Mouse (Mus musculus) G1E (cell line): ENCODE data around the gene 9130204L05Rik. TPM values are rescaled to one million over a fixed set of nuclear protein-coding genes. Genes with fewer than 3 reads are reported as not detected.
A peak's percentile ranks its signal among the peaks of the same experiment; 100 is the strongest.

Source experiments
- ATAC-seq: 2 replicates; pipeline ENCODE4 v1.8.0; 2016; ENCODE audit warnings: mild to moderate bottlenecking; ENCODE audit not compliant: insufficient number of reproducible peaks, poor library complexity, low FRiP score, severe bottlenecking; ENCODE audit errors: extremely low read depth
- DNase-seq: peaks from one replicate; pipeline ENCODE4 v3.0.0; 2012; ENCODE audit warnings: low spot score
- H3K27me3 ChIP-seq: 2 replicates; pipeline ENCODE4 v1.6.1; 2012; ENCODE audit warnings: mild to moderate bottlenecking, low read length, inconsistent platforms; ENCODE audit not compliant: insufficient read depth
- H3K36me3 ChIP-seq: replicated peaks from 2 replicates; pipeline ENCODE3; 2012; ENCODE audit warnings: mild to moderate bottlenecking, inconsistent platforms
- H3K4me1 ChIP-seq: 2 replicates; pipeline ENCODE4 v1.6.1; 2012; ENCODE audit warnings: low read depth, low read length, inconsistent platforms, mixed read lengths; ENCODE audit not compliant: insufficient read depth
- H3K4me3 ChIP-seq: 2 replicates; pipeline ENCODE4 v1.5.1; 2012; ENCODE audit warnings: low read depth, mild to moderate bottlenecking, inconsistent platforms, low read length, moderate library complexity, mixed read lengths
- H3K9me3 ChIP-seq: replicated peaks from 2 replicates; pipeline ENCODE4 v1.6.1; 2012; ENCODE audit warnings: inconsistent platforms
- CTCF ChIP-seq: IDR thresholded peaks from 2 replicates; pipeline ENCODE4 v1.5.1; 2012; ENCODE audit warnings: low read depth, low read length, inconsistent platforms, mixed read lengths
- GATA1 ChIP-seq: IDR thresholded peaks from 2 replicates; pipeline ENCODE4 v1.6.1; 2012; ENCODE audit warnings: borderline replicate concordance, low read length, inconsistent platforms, mixed read lengths
- GATA2 ChIP-seq: IDR thresholded peaks from 2 replicates; pipeline ENCODE4 v1.6.1; 2012; ENCODE audit warnings: low read depth, low read length, inconsistent platforms, borderline replicate concordance
- POLR2AphosphoS5 ChIP-seq: IDR thresholded peaks from 2 replicates; pipeline ENCODE4 v1.6.1; 2012; ENCODE audit warnings: low read depth, low read length, inconsistent platforms; ENCODE audit not compliant: insufficient replicate concordance
- TAL1 ChIP-seq: conservative IDR thresholded peaks from 2 replicates; pipeline ENCODE4 v1.6.1; 2012; ENCODE audit warnings: low read depth, low read length, inconsistent platforms, mixed read lengths
- polyA plus RNA-seq: library from polyadenylated mRNA; stranded (reverse); fragments of >175 nt; gene quantifications from 2 replicates; pipeline ENCODE4 v1.2.3, GENCODE M21; 2012
- total RNA-seq, 2 experiments: library from RNA; stranded (forward) in 1 of 2; stranded (reverse) in 1 of 2; fragments of 200-1000 nt in 1 of 2; fragments of >200 nt in 1 of 2; fragmentation: Nextera tagmentation in 1 of 2; gene quantifications; 2 replicates each; pipeline ENCODE4 v1.2.3; 2014 to 2017

Gene 9130204L05Rik
- not detected in 2 replicates for total RNA-seq (2014; fragmentation: Nextera tagmentation)
- not detected in 2 replicates for total RNA-seq (2017)
- not detected in 2 replicates for polyA plus RNA-seq

DNA sequence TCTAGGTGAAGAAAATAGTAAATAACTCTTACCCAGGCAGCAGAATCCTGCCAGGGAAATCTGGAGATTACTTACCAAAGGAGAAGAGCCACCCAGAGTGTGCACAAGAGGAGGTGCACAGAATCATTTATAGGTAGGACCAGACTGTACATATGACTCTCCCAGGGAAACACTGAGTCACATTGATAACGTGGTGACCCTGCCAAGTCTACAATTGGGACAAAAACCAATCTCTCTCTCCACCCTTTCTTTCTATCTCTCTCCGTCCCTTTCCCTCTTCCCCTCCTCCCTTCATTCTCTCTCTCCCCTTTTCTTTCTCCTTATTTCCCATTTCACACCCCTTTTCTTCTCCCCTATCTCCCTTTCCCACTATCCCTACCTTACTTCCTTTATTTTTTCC, at the start of gene 9130204L05Rik:
9130204L05Rik (minus strand) TSS at position 101 of the 400 bp plus-strand sequence.
- DNase-seq = no peak
- 0 out of 2 replicates have a peak, but pooled peaks cover 2% of the 10 kb centered on the region for H3K9me3 ChIP-seq
- no peak within 1 kb of the TSS for H3K4me3 ChIP-seq
- no peak for TF ChIP-seq GATA1
- no peak for TF ChIP-seq CTCF
- no peak for TF ChIP-seq POLR2AphosphoS5
- no peak for TF ChIP-seq TAL1
- TF ChIP-seq GATA2 = no peak
- H3K36me3 ChIP-seq = no peaks in the 10 kb centered on the region
- ATAC-seq = no peak; the same call in 1 of the 2 replicates
- no peaks in the 10 kb centered on the region for H3K4me1 ChIP-seq
- no peaks in the 10 kb centered on the region for H3K27me3 ChIP-seq

- no peak overlapping the region for H3K4me3 ChIP-seq
- H3K36me3 ChIP-seq = no peaks in the 10 kb centered on the region
- no peaks in the 10 kb centered on the region for H3K4me1 ChIP-seq
- DNase-seq (no peak), ATAC-seq (no peak)
- no peaks in the 10 kb centered on the region for H3K9me3 ChIP-seq
- H3K27me3 ChIP-seq = no peaks in the 10 kb centered on the region
- no peak for TF ChIP-seq POLR2AphosphoS5
- no peak for TF ChIP-seq TAL1
- TF ChIP-seq GATA1 = no peak
- TF ChIP-seq GATA2 = no peak
- no peak for TF ChIP-seq CTCF
Observed at GRCm38 (mm10) chr3:91108696-91109095, 18.1 kb upstream of the 9130204L05Rik start.

DNA sequence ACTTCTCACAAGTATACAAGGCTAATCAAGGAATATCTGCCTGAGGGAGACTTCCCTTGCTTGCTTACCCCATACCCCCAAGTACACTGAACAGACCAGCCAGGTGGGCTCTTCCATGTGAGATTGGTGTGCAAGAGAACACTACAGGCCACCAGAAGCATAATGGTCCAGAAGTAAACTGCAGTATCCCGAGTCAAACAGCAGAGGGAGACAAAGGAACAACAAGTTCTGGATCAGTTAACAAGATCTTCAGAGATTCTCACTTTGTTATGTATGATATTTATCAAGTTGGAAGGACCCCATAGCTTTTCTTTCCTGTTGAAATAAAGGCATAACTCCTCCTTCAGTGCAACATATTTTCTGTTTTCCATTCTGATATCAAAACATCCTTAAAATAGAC, 31.4 kb downstream of the 9130204L05Rik start:
- Histone ChIP-seq H3K27me3 (no peaks in the 10 kb centered on the region), H3K4me1 (no peaks in the 10 kb centered on the region), H3K9me3 (no peaks in the 10 kb centered on the region), H3K36me3 (no peaks in the 10 kb centered on the region), H3K4me3 (no peak overlapping the region)
- DNase-seq = no peak
- no peak for ATAC-seq
- TF ChIP-seq GATA2 (no peak), CTCF (peak; percentile 22; the same call in 1 of the 2 replicates)

DNA sequence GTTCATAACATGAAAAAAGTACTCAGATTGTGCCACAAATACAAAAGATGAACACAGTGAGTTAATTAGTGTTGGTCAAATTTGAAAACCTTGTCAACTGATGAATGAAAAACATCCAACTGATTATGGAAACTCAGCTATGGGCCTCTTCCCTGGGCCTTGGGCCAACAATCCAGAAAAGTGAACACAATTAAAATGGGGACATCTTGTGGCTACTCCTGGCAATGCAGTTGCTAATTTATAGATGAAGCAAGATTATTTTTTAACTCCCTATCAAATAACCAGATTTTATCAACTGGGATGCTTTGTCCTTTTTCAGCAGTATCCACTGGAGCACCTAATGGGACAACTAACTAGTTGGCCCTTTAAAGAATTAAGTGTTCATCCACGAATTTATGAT, 37.9 kb downstream of the 9130204L05Rik start:
- DNase-seq = no peak
- no peak for TF ChIP-seq GATA1
- TF ChIP-seq POLR2AphosphoS5 = no peak

More for the DNA sequence above, 37.9 kb downstream of the 9130204L05Rik start:
- no peaks in the 10 kb centered on the region for H3K9me3 ChIP-seq
- H3K27me3 ChIP-seq = no peaks in the 10 kb centered on the region
- no peak overlapping the region for H3K4me3 ChIP-seq
- H3K4me1 ChIP-seq = no peaks in the 10 kb centered on the region
- no peaks in the 10 kb centered on the region for H3K36me3 ChIP-seq
- ATAC-seq = no peak
